ENCODE assay signal across 10 mouse cellular contexts in genomic region chr2:173352756-173353139, GRCm38 (mm10).
DNase-seq lines count a peak whose midpoint lies in the region; ATAC-seq and TF ChIP-seq lines count a peak whose summit lies in the region.
"Had no signal": no experiment of that assay in that cellular context is flagged by ENCODE, and none has a peak within 500 bp of the region (broad histone marks: within the 10 kb centered on the region; RNA-seq: fewer than 3 reads in every experiment).

No protein-coding gene starts in this region.

- no peak for TF ChIP-seq POLR2A in liver, adult 2 months (IDR thresholded peaks at IDR 0.05; ENCODE audit: extremely low read depth, insufficient read depth, low read length)

- H3K9me3 ChIP-seq in embryonic facial prominence, embryonic 15.5 days (replicated peaks): no peaks in the 10 kb centered on the region
- H3K9me3 ChIP-seq in limb, embryonic 15.5 days: no peaks in the 10 kb centered on the region

- peak; percentile 1; the same call in 1 of the 2 replicates for ATAC-seq in embryonic facial prominence, embryonic 15.5 days (ENCODE audit: insufficient number of reproducible peaks, low FRiP score, low TSS enrichment, low read depth)
- no peak for ATAC-seq in limb, embryonic 15.5 days (ENCODE audit: insufficient number of reproducible peaks, low FRiP score, low TSS enrichment, low read depth)

- peak; percentile 16 to 40 for DNase-seq in adrenal gland, postnatal 36 days
- DNase-seq in adrenal gland, postnatal 10 days: no peak
- DNase-seq in liver, adult 2 months (ENCODE audit: extremely low read depth, low read depth, low spot score): no peak
- no peak for DNase-seq in liver
- no peak for DNase-seq in thymus, postnatal 10 days (ENCODE audit: low spot score in 2 of 2)
- no peak for DNase-seq in spleen, postnatal 4 days (ENCODE audit: low spot score in 2 of 2)
- DNase-seq: thymus, postnatal 4 days had no signal

- no peaks in the 10 kb centered on the region for H3K27me3 ChIP-seq in liver, adult 2 months (ENCODE audit: control insufficient read depth, insufficient read depth, low read length)
- no peaks in the 10 kb centered on the region for H3K27me3 ChIP-seq in embryonic facial prominence, embryonic 15.5 days
- H3K27me3 ChIP-seq in limb, embryonic 15.5 days: no peaks in the 10 kb centered on the region

- no peaks in the 10 kb centered on the region for H3K4me1 ChIP-seq in liver, adult 2 months (ENCODE audit: control insufficient read depth, insufficient read depth, low read length)
- peaks cover 46% of the 10 kb centered on the region for H3K4me1 ChIP-seq in embryonic facial prominence, embryonic 15.5 days
- peaks cover 49% of the 10 kb centered on the region for H3K4me1 ChIP-seq in limb, embryonic 15.5 days

- no peak overlapping the region for H3K9ac ChIP-seq in liver, adult 2 months (ENCODE audit: low read depth, low read length)
- H3K9ac ChIP-seq in embryonic facial prominence, embryonic 15.5 days: no peak overlapping the region
- H3K9ac ChIP-seq in limb, embryonic 15.5 days: no peak overlapping the region
- H3K9ac ChIP-seq: liver, embryonic 14.5 days had no signal

- H3K4me3 ChIP-seq in liver, adult 2 months (ENCODE audit: insufficient read depth, low read depth, low read length): no peak overlapping the region
- no peak overlapping the region for H3K4me3 ChIP-seq in embryonic facial prominence, embryonic 15.5 days (replicated peaks)
- H3K4me3 ChIP-seq in limb, embryonic 15.5 days: no peak overlapping the region

- H3K36me3 ChIP-seq in liver, adult 2 months (ENCODE audit: control insufficient read depth, insufficient read depth, low read length): no peaks in the 10 kb centered on the region
- H3K36me3 ChIP-seq in embryonic facial prominence, embryonic 15.5 days: no peaks in the 10 kb centered on the region
- no peaks in the 10 kb centered on the region for H3K36me3 ChIP-seq in limb, embryonic 15.5 days

- peak overlapping the region; percentile 4; the same call in 1 of the 2 replicates for H3K27ac ChIP-seq in liver, adult 2 months (replicated peaks; ENCODE audit: insufficient read depth, low read depth, low read length)
- peak overlapping the region; percentile 91 for H3K27ac ChIP-seq in embryonic facial prominence, embryonic 15.5 days (replicated peaks)
- H3K27ac ChIP-seq in limb, embryonic 15.5 days: peak overlapping the region; percentile 95
- H3K27ac ChIP-seq: liver, embryonic 14.5 days had no signal

- H3K4me2 ChIP-seq in embryonic facial prominence, embryonic 15.5 days (replicated peaks): no peak overlapping the region; the same call in 1 of the 2 replicates
- 0 out of 2 replicates have a peak overlapping the region, but pooled peaks have one; percentile 7 for H3K4me2 ChIP-seq in limb, embryonic 15.5 days

- WGBS in liver, adult 2 months: 46% methylated on average over 3 of the region's 3 CpGs
- WGBS in embryonic facial prominence, embryonic 15.5 days: 11% methylated on average over 3 of the region's 3 CpGs
- WGBS in limb, embryonic 15.5 days: 17% methylated on average over 2 of the region's 3 CpGs

- TF ChIP-seq CTCF in liver, adult 2 months (IDR thresholded peaks at IDR 0.05; ENCODE audit: low read depth, low read length): no peak

- H3K79me2 ChIP-seq in liver, adult 2 months (ENCODE audit: control insufficient read depth, insufficient read depth, low read length): no peaks in the 10 kb centered on the region

Comparison
In these comparisons a context has a peak if more than half of its experiments do, and no peak if none do; other contexts are left out.
1. DNase-seq: peak in adrenal gland, postnatal 36 days (2 of 2); none in adrenal gland, postnatal 10 days (single experiment), liver, adult 2 months (single experiment), liver (single experiment), thymus, postnatal 10 days (0 of 2) and spleen, postnatal 4 days (0 of 2).
2. H3K27ac ChIP-seq: peak in every context shown above with its lines; median percentile 95 in limb, embryonic 15.5 days; 91 in embryonic facial prominence, embryonic 15.5 days; 4 in liver, adult 2 months.